Mouse (Mus musculus): Measurements from ENCODE around the gene Prdm1. TPM values are rescaled to one million over a fixed set of nuclear protein-coding genes. Genes with fewer than 3 reads are reported as not detected.
A peak's percentile ranks its signal among the peaks of the same experiment; 100 is the strongest.

Gene Prdm1
- total RNA-seq, 1 experiment from 2014 or later, result 1.7 TPM

- no peak for ATAC-seq (ENCODE audit: extremely low read depth, insufficient number of reproducible peaks, low FRiP score, poor library complexity, severe bottlenecking)
Observed at GRCm38 (mm10) chr10:44460095-44460810, 68.0 kb downstream of the Prdm1 start.

DNA sequence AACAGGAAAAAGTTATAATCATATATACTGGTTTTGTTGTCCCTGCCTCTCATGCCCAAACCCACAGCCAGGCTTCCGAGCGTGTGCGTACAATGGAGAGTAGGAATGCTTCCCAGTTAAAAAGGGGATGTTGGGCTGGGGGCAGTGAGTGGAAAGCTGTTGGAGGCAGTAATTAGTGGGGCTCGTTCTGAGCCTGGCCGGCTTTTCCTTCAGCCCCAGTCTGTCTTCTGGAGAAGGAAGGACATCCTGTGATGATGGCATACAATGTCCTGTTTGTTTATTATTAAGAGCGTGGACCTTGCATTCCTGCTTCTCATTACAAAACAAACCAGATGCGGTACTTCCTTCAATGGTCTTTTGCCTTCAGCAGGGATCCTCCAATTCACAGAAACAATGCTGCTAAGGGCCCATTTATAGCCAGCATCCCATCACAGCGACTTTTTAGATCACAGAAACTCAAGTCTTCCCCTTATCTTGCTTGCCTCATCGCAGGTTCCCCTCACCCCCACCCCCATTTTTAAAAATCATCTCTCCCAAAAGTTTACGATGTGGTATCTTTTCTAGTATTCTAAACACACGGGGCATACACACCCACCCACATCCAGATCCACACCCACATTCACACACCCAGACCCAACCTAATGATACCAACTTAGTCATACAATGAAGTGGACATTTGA, 68.8 kb downstream of the Prdm1 start:
- no peak for ATAC-seq (ENCODE audit: extremely low read depth, insufficient number of reproducible peaks, low FRiP score, poor library complexity, severe bottlenecking)

DNA sequence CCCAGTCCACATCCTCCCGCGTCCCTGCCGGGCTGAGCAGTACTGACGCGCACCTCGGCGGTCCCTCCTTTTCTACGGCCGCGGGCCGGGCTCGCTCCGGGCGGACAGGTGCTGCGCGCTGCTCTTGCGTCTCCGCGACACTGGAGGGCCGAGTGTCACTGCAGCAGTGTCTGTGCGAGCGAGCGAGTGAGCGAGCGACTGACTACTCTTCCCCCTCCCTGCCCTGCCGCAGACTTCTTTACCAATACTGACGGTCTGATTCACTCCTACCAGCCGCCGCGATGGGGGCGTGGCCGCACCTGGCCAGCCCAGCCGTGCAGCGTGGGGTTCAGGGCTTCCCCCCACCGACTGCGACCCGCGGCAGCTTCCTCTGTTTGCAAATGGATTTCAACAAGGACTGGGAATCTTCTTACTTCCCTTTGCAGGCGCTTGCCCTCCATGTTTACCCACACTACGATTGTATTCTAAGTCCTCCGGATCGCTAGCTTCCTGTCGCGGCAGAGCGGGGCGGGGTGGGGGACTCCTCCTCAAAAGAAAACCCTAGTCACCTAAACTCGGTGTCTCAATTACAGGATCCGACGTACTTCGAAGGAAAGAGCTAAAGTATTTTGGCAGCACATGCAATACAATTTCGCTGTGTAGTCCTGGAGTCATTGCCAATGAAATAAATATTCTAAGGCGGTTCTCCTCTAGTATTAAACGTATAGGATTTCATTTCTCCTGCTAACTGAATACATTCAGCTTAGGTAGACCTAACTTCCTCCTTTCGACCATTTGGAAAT, 69.6 kb downstream of the Prdm1 start:
- ATAC-seq (ENCODE audit: extremely low read depth, insufficient number of reproducible peaks, low FRiP score, poor library complexity, severe bottlenecking), result peak; percentile 95

- no peak for ATAC-seq (ENCODE audit: extremely low read depth, insufficient number of reproducible peaks, low FRiP score, poor library complexity, severe bottlenecking)
Observed at GRCm38 (mm10) chr10:44457791-44458533, 70.3 kb downstream of the Prdm1 start.

DNA sequence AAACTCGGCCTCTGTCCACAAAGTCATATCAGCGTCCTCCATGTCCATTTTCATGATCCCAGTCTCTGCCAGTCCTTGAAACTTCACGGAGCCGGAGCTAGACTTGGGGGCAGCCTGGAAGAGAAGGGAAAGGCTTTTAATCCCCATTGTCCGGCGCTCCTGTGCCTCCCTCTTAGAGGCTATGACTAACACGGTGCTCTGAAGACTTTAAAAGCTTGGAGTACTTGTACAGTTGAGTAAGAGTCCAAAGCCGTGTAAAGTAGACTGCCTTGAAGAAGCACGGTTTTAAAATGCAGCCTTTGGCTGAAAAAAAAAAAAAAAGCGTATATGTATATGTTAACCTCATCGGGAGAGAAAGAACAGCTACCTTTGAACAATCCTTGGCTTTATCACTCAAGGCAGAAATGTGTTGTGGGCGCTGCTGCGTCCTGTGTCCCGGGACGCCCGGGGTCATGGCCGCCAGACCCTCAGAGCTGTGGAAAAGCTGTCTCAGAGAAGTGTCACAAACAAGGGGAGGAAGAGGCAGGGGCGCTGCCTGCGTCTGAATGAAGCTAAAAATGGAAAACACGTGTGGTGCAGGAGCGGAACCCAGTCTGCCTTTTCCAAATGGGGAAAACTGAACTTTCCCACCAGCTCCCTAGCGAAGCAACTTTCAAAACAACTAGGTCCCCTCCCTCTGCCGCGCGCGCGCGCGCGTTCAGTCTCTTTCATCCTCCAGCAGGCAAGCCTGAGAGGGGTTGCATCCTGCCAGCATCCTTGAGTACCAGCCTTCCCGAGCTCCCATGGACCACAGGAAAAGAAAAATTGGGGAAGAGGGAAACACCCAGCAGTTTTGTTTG, 71.3 kb downstream of the Prdm1 start:
- ATAC-seq (ENCODE audit: extremely low read depth, insufficient number of reproducible peaks, low FRiP score, poor library complexity, severe bottlenecking), result no peak

- no peak for ATAC-seq (ENCODE audit: extremely low read depth, insufficient number of reproducible peaks, low FRiP score, poor library complexity, severe bottlenecking)
Observed at GRCm38 (mm10) chr10:44454753-44455152, 73.5 kb downstream of the Prdm1 start.

- ATAC-seq (ENCODE audit: extremely low read depth, insufficient number of reproducible peaks, low FRiP score, poor library complexity, severe bottlenecking), result no peak
Observed at GRCm38 (mm10) chr10:44454111-44454510, 74.2 kb downstream of the Prdm1 start.

DNA sequence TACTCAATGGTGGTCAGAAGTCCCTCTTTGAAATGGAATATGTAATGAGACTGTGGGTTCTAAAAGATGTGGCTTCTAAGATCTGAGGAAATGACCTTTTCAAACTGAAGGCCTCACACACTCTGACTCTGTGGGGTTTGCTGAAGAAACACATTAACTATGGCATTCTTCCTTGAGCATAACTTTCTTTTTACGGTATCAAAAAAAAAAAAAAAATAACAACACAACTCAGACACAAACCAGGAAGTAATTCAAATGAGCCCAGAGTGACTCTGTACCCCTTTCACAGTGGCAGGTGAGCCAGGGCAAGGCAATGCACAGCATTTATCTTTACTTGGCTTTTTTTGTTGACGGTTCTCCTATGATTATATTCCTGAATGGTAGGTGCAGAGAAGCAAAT, 77.5 kb downstream of the Prdm1 start:
- no peak for ATAC-seq (ENCODE audit: extremely low read depth, insufficient number of reproducible peaks, low FRiP score, poor library complexity, severe bottlenecking)

- no peak for ATAC-seq (ENCODE audit: extremely low read depth, insufficient number of reproducible peaks, low FRiP score, poor library complexity, severe bottlenecking)
Observed at GRCm38 (mm10) chr10:44450108-44450507, 78.2 kb downstream of the Prdm1 start.

- peak; percentile 63 for ATAC-seq (ENCODE audit: extremely low read depth, insufficient number of reproducible peaks, low FRiP score, poor library complexity, severe bottlenecking)
Observed at GRCm38 (mm10) chr10:44449666-44450065, 78.6 kb downstream of the Prdm1 start.

DNA sequence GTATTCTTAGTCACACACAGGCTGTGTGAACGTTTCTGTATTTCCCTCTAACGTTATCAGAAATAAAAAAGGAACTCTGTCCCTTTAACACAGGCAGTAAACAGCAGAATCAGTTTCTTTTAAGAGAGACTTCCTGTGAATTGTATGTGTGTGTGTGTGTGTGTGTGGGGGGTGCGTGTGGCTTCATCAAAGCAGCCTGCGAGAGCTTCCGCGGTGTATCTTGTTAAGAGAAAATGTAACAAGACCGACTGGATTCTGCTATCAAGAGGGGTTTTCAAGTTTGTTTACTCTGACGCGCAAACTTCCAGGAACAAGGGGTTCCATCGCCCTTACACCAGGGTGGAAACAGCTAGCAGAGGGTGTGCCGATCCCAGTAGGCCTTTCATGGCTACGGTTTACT, 80.1 kb downstream of the Prdm1 start:
- peak; percentile 81 for ATAC-seq (ENCODE audit: extremely low read depth, insufficient number of reproducible peaks, low FRiP score, poor library complexity, severe bottlenecking)

DNA sequence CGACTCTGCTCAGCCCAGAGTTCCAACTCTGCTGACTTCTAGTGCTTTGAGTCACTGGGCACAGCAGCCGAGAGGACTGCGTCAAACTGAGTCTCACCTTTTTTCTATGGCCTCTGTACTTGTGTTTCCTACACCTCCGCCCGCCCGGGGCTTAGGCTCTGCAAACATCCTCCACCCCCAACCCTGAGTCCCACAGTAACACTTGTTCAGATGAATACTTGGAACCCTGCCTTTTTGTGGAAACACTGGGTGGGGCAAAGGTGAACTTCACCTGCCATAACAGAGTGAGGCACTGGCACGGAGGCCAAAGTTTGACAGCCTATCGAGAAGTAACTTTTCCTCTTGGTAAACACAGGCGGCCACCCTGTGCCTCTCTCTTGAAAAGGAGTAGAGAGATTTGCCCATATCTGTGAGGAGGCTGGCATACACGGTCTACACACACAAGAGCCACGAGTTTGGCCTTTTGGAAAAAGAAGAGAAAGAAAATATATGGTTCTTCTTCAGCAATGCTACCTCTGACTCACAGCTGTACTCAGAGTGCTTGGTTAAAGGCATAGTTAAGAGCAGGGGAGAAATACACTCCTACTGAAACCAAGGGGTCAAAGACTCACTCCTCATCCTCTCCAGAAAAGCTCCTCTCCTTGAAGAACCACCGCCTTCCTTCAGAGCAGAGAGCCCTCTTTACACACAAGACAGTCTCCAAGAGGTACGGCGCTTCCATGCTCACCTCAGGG, 80.7 kb downstream of the Prdm1 start:
- ATAC-seq (ENCODE audit: extremely low read depth, insufficient number of reproducible peaks, low FRiP score, poor library complexity, severe bottlenecking), result no peak

DNA sequence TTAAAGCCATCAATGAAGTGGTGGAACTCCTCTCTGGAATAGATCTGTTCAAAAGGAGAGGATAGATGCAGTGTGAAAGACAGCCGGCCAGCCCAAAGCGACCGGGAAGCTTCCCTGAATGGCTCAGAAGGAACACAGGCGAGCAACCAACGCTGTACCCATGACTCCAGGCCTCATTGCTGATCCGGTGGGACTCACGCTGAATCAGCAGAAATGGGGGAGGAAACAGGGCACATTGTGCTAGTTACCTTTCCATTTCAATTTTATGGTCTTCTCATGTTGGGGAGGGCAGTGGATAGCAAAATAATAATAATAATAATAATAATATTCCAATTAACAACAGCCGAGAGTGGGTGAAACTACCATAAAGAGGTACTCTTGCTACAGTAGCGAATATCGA, 81.3 kb downstream of the Prdm1 start:
- no peak for ATAC-seq (ENCODE audit: extremely low read depth, insufficient number of reproducible peaks, low FRiP score, poor library complexity, severe bottlenecking)

DNA sequence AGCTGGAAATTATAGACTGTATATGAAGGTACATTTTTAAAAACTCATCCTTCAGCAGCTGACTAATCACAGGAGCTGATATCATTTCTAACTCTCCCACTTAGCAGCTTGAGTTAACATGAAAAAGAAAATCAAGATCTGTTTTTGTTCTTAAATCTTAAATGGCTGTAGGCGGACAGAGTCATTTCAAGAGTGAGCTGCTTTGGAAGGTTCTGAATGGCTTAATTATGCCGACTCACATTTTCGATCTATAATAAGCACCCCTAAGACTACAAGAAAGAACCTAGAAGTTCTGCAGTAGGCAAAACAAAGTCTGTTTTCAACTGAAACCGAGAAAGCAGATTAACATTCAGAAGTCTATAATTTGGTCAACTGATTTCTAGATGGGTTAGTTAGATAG, 83.9 kb downstream of the Prdm1 start:
- no peak for ATAC-seq (ENCODE audit: extremely low read depth, insufficient number of reproducible peaks, low FRiP score, poor library complexity, severe bottlenecking)

DNA sequence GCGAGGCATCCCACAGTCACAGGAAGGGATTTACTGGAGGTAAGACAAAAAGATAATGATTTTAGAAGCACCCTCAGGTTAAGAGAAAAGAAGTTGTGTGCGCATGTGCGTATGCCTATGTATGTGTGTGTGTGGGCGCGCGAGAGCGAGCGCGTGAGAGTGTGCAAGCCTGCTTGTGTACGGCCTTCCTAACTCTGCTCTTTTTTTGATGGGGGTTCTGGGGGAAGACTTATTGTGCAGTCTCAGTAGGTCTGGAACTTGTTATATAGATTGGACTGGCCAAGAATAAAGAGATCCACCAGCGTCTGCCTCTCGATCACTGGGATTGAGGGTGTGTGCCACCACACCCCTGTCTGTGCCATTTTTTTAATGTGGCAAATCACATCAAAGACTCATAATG, 84.6 kb downstream of the Prdm1 start:
- no peak for ATAC-seq (ENCODE audit: extremely low read depth, insufficient number of reproducible peaks, low FRiP score, poor library complexity, severe bottlenecking)

GRCm38 (mm10) chr10:44439732-44440131, 88.6 kb downstream of the Prdm1 start:
- no peak for ATAC-seq (ENCODE audit: extremely low read depth, insufficient number of reproducible peaks, low FRiP score, poor library complexity, severe bottlenecking)

DNA sequence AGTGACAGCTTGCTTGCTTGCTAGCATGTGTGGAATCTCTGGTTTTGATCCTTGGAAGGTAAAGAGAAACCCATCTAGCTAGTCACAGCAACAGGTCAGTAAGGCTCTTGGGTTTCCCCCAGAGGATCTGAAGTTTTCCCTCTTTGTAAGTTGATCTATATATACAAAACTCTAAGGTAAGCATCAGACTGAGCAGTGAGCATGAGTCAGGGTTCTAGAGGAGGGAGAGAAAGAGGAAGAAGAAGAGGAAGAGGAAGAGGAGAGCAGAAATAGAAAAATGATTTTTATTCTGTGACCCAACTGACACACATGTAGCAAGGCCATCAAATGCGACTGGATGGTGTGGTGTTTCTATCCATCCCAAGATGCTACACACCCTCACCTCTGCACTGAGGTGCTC, 90.7 kb downstream of the Prdm1 start:
- no peak for ATAC-seq (ENCODE audit: extremely low read depth, insufficient number of reproducible peaks, low FRiP score, poor library complexity, severe bottlenecking)

DNA sequence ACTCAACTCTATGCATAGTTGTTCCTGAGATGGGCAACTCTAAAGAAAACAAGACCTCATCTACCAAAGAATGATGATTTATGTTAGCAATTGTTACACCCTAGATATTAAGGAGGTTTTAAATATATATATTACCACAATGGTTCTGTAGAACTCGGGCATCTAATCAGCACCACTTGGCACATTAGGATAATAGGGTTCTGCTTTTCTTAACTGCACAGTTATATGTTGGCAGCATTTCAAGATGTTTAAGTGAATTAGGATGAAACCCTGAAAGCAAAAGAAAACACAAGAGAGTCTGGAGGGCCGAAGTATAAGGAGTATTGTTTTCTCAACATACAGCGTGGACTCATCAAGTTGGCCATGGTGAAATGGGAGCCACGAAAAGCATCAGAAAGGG, 92.3 kb downstream of the Prdm1 start:
- no peak for ATAC-seq (ENCODE audit: extremely low read depth, insufficient number of reproducible peaks, low FRiP score, poor library complexity, severe bottlenecking)

Measured in neutrophil, adult 5-6 weeks (primary cell).